Mouse (Mus musculus) frontal cortex, adult 2 months (tissue): ENCODE data around the gene Sphk1. TPM values are rescaled to one million over a fixed set of nuclear protein-coding genes. Genes with fewer than 3 reads are reported as not detected.

ENCODE experiments used
- DNase-seq, 2 experiments: peaks; one replicate each; pipeline ENCODE4 v3.0.0; 2022; ENCODE audit warnings: low spot score in 1 of 2; ENCODE audit errors: extremely low spot score in 1 of 2
- polyA plus RNA-seq: library from polyadenylated mRNA; depleted of rRNA; stranded (reverse); fragments of >200 nt; gene quantifications from 2 replicates; pipeline ENCODE4 v1.2.3, GENCODE M21; 2012; rRNA removed

Sphk1 gene
- polyA plus RNA-seq, 1 experiment, result 17.6 TPM

DNA sequence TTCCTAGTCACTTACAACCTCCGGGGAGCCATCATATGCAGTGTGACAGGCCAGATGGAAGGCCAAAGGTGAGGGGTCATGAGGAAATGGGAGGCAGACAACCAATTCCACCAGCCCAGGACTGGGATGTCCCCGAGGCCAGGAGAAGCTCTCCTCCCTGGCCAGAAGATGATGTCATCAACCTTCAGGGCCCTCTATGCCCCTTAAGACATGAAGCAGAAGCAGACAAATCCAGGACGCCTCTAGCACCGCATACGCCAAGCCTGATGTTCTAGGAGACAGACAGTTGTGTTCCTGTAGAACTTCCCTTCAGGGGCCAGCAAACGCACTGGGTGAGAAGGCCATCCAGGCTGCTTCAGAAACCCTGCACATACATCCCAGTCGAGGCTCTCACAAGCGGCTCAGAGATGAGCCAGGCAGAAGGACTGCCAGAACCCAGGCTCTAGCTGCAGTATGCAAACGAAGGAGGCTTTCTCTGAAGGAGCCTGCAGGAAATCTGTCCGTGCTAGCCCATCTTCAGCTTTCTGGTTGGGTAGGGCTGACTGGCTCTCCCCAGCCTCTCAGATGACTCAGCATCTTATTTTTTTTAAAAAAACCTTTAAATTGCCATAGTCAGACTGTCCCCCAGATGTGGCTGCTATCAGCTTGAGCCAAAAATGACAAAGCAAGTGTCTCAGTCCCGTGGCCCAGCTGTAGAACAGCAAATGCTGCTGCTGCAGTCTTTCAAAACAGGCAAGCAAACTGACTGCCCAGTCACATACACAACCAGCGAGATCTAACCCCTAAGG is 42.2 kb downstream of the Sphk1 start:
- peak; percentile 40 to 66 for DNase-seq

DNA sequence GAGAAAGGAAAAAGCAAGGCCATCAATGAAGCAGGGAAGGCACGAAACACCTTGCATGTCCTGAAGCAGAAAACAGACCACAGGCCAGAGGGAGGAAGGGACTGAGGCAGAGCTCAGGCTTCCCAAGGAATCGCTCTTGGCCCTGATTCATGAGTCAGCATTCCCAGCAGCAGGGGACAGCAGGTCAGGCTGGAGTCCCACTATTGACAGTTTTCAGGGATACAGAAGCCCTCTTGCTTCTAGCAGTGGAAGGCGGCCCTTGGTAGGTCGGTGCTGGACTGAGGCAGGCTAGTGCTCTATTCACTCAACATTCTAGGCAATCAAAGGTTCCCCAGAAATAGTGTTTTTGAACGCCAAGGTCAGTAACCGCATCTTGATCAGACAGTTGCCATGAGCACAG is 43.8 kb downstream of the Sphk1 start:
- no peak for DNase-seq

- no peak for DNase-seq
Observed at GRCm38 (mm10) chr11:116574982-116575381, 44.3 kb downstream of the Sphk1 start.

- no peak for DNase-seq
Observed at GRCm38 (mm10) chr11:116575396-116575795, 44.7 kb downstream of the Sphk1 start.

GRCm38 (mm10) chr11:116579280-116579679 is 48.6 kb downstream of the Sphk1 start:
- no peak for DNase-seq

DNA sequence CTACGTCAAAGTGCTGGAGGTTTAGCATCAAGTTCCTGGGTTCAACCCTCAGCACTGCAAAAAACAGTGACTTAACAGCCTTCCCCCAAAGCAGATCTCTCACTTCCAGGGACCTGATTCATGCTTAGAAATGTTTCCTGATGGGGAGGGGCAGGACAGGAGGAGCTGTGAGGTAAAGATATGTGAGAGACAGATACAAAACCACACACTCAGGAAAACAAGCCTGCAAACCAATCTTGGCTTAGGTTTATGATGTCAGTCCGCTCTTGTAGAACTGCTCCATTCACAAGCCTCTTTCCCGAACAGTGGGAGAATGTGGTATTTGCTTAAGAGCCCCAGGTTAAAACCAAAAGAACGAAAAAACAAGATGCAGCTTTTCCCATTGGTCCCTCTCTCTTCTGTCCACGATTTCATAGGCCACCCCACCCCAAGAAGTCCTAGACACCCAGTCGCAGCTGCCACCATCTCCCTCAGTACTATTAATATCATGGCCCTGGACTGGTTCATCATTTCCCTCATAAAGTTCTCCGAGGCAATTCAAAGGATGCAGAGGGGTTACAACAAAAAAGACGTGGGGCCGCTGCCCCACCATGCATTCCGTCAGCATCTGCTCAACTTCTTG is 49.4 kb downstream of the Sphk1 start:
- peak in 1 of 2 experiments; percentile 33 for DNase-seq

- peak in 1 of 2 experiments; percentile 47 for DNase-seq
Observed at GRCm38 (mm10) chr11:116580711-116581375, 50.1 kb downstream of the Sphk1 start.

DNA sequence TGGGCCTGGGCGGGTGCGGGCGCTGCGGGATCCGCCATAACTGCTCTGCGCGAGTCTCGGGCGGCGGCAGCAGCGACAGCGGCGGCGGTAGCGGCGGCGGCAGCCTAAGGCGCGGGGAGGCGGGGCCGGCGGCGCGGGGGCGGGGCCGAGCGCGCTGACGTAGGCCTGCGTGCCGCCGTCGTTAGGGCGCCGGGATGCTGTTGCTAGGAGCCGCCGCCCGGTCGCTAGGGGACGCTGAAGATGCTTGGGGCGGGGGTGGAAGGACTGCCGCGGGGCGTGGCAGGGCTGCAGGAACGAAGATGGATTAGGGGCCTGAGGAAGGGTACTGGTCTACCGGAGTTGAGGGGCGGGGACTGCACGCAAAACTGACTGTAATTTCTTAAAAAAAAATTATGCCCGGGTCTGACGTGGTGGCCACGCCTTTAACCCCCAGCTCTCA is 50.7 kb downstream of the Sphk1 start, which contains the start of gene Ube2o:
TSS of gene Ube2o (minus strand) at position 72 of the 439 bp plus-strand sequence.
- DNase-seq, result peak; percentile 60 to 86

DNA sequence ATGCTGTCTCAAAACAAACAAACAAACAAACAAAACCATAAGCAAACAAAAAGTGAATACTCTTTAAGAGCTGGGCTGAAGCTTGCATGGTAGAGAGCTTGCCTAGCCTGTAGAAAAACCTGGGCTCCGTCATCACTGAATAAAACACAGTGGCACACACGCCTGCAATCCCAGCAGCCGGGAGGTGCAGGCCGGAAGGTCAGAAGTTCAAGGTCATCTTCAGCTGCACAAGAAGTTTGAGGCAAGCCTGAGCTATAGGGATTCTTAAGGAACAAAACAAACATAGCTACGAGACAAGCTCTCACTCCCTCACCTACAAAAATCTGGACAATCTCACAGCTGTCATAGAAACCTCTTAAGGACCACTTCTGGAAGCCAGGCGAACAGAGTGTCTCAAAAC is 55.0 kb downstream of the Sphk1 start:
- no peak for DNase-seq

Other genes with a start within 250 kb of the Sphk1 start
- not detected in 2 replicates for gene Galr2, start 250.0 kb upstream of the Sphk1 start, polyA plus RNA-seq
- 89.7 and 97.5 TPM in 2 replicates for gene Exoc7, start 223.7 kb upstream of the Sphk1 start, polyA plus RNA-seq
- gene Foxj1, start 195.5 kb upstream of the Sphk1 start, polyA plus RNA-seq, result 4.6 and 5.6 TPM in 2 replicates
- 180 and 191 TPM in 2 replicates for gene Rnf157, start 117.9 kb upstream of the Sphk1 start, polyA plus RNA-seq
- gene Ubald2, start 96.8 kb upstream of the Sphk1 start, polyA plus RNA-seq, result 58.7 TPM in 2 replicates
- gene Qrich2, start 64.7 kb upstream of the Sphk1 start, polyA plus RNA-seq, result 0.04 TPM in 1 of 2 replicates, not detected in the other
- gene Prpsap1, start 36.7 kb upstream of the Sphk1 start, polyA plus RNA-seq, result 114 and 119 TPM in 2 replicates
- gene Ube2o, start 50.5 kb downstream of the Sphk1 start, polyA plus RNA-seq, result 77.1 and 86.0 TPM in 2 replicates
- gene Aanat, start 55.5 kb downstream of the Sphk1 start, polyA plus RNA-seq, result 2.1 and 2.8 TPM in 2 replicates
- gene Rhbdf2, start 96.1 kb downstream of the Sphk1 start, polyA plus RNA-seq, result 1.8 and 2.0 TPM in 2 replicates
- 5.7 and 6.4 TPM in 2 replicates for gene Prcd, start 122.6 kb downstream of the Sphk1 start, polyA plus RNA-seq
- 55.3 and 57.6 TPM in 2 replicates for gene Cygb, start 123.4 kb downstream of the Sphk1 start, polyA plus RNA-seq
- gene St6galnac1, start 244.6 kb downstream of the Sphk1 start, polyA plus RNA-seq, result not detected in 2 replicates